In the genomic region with DNA sequence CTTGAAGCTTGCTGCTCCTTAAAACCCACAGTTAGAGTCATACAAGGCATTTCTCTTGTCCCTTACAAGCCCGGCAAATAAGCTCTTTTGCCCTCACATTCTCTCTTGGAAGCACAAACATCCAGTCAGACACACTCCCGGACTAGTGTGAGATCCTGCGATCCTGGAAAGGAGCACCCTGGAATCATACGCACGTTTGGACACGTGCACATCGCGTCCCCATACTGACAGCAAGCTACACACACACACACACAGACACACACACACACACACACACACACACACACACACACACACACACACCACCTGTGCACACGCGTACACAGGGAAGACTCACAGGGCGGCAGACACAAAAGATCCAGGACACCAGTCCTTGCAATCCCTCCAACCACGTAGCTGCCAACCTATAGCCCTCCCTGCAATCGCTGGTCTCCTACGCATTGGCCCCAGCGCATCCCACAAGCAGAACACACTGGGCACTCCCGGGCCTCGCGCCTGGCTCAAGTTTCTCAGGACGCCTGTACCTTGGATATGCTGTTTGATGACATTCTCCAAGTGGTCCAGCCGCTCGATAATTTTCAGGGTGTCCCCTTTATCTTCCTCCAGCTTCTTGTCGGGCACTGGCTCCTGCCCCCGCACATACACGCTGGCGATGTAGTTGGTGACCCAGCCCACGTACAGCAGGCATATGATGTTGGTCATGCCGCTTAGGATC, we compare ENCODE assay signal across 9 mouse cellular contexts. TPM values are rescaled to one million over a fixed set of nuclear protein-coding genes. Genes with fewer than 3 reads are reported as not detected.
DNase-seq lines count a peak whose midpoint lies in the region; ATAC-seq and TF ChIP-seq lines count a peak whose summit lies in the region.
"Had no signal": no experiment of that assay in that cellular context is flagged by ENCODE, and none has a peak within 500 bp of the region (broad histone marks: within the 10 kb centered on the region; RNA-seq: fewer than 3 reads in every experiment).

No protein-coding gene starts in this region.

- H3K4me3 ChIP-seq in layer of hippocampus, adult 2 months, result peak overlapping the region; percentile 84
- peak overlapping the region; percentile 18 to 36 for H3K4me3 ChIP-seq in liver, embryonic 14.5 days (ENCODE audit: insufficient read depth in 1 of 2, low read depth in 2 of 2, low read length in 2 of 2)

- H3K36me3 ChIP-seq in liver, embryonic 14.5 days (replicated peaks; ENCODE audit: control insufficient read depth, insufficient read depth, low read depth), result no peaks in the 10 kb centered on the region

- TF ChIP-seq EP300 in liver, embryonic 14.5 days (IDR thresholded peaks at IDR 0.05; ENCODE audit: low read depth), result no peak

- ATAC-seq in liver, embryonic 14.5 days (ENCODE audit: insufficient read depth), result no peak
- ATAC-seq in megakaryocyte-erythroid progenitor cell, adult 5-6 weeks (replicated peaks; ENCODE audit: low FRiP score, low TSS enrichment, poor library complexity, severe bottlenecking), result no peak

- WGBS in liver, embryonic 14.5 days (ENCODE audit: insufficient replicate concordance), result 14% methylated on average over 27 of the region's 27 CpGs

- peak overlapping the region; percentile 56 for H3K4me2 ChIP-seq in liver, embryonic 14.5 days (ENCODE audit: low read depth)

- H3K4me1 ChIP-seq in liver, embryonic 14.5 days (replicated peaks; ENCODE audit: control insufficient read depth in 2 of 2, insufficient read depth in 2 of 2, low read length in 1 of 2), result no peaks in the 10 kb centered on the region

- peaks cover 17% of the 10 kb centered on the region for H3K27me3 ChIP-seq in liver, embryonic 14.5 days (ENCODE audit: control insufficient read depth, insufficient read depth, low read length)

- no peaks in the 10 kb centered on the region for H3K9me3 ChIP-seq in liver, embryonic 14.5 days (ENCODE audit: control insufficient read depth, low read length)

- H3K9ac ChIP-seq in liver, embryonic 14.5 days (replicated peaks), result no peak overlapping the region

- no peak for TF ChIP-seq CTCF in layer of hippocampus, adult 2 months (conservative IDR thresholded peaks at IDR 0.05)
- no peak for TF ChIP-seq CTCF in liver, embryonic 14.5 days (IDR thresholded peaks at IDR 0.05; ENCODE audit: low read depth)

- no peak for DNase-seq in layer of hippocampus, adult 2 months (ENCODE audit: low spot score in 2 of 2)
- no peak for DNase-seq in layer of hippocampus, adult 8-10 months (ENCODE audit: low spot score in 2 of 2)
- DNase-seq in cerebellum, adult 11-12 months, result peak; percentile 31
- DNase-seq in forelimb bud, embryonic 11.5 days (ENCODE audit: low read depth, low spot score), result peak; percentile 25
- peak; percentile 29 for DNase-seq in kidney, adult 11 months
- DNase-seq in liver, embryonic 14.5 days (ENCODE audit: low read depth in 3 of 3, low spot score in 3 of 3), result no peak
- DNase-seq in right cerebral cortex, adult 2 months (ENCODE audit: low spot score in 2 of 2), result peak; percentile 37 to 49

- H3K27ac ChIP-seq in layer of hippocampus, adult 2 months, result peak overlapping the region; percentile 92
- no peak overlapping the region for H3K27ac ChIP-seq in liver, embryonic 14.5 days

RNA-seq across cellular contexts. Expression of a gene that starts 0.8 kb away (rescaled TPM):
- 10 to 100 TPM; 55.7 to 62.1 TPM for total RNA-seq in layer of hippocampus, adult 2 months (2021)
- total RNA-seq in layer of hippocampus, adult 8-10 months (2022), result 10 to 100 TPM; 47.4 to 55.6 (median 53.4) TPM
- 1.0 and 1.1 TPM in 2 replicates for polyA plus RNA-seq in liver, embryonic 14.5 days (2012; rRNA removed)
- 0.85 and 1.0 TPM in 2 replicates for polyA plus RNA-seq in liver, embryonic 14.5 days (2014; fragmentation: Nextera tagmentation; extraction: Ambion mirVana)
- total RNA-seq in megakaryocyte-erythroid progenitor cell, adult 5-6 weeks (2014; fragmentation: Nextera tagmentation), result 0.17 TPM in 1 of 2 replicates, not detected in the other
- total RNA-seq in megakaryocyte-erythroid progenitor cell, adult 5-6 weeks (2017), result 0.08 TPM in 1 of 2 replicates, not detected in the other
- total RNA-seq: MEL had no signal

Comparison
In these comparisons a context has a peak if more than half of its experiments do, and no peak if none do; other contexts are left out.
1. DNase-seq: peak in cerebellum, adult 11-12 months (single experiment), forelimb bud, embryonic 11.5 days (single experiment), kidney, adult 11 months (single experiment) and right cerebral cortex, adult 2 months (2 of 2); none in layer of hippocampus, adult 2 months (0 of 2), layer of hippocampus, adult 8-10 months (0 of 2) and liver, embryonic 14.5 days (0 of 3).
2. RNA of a gene that starts 0.8 kb away (total RNA-seq): 55.7 to 62.1 TPM in layer of hippocampus, adult 2 months and 47.4 to 55.6 TPM in layer of hippocampus, adult 8-10 months; 0.08 to 0.17 TPM in megakaryocyte-erythroid progenitor cell, adult 5-6 weeks; every median in the first group is over 10 times any median in the second.